Mouse (Mus musculus): ENCODE data around the gene Calm5.

DNA sequence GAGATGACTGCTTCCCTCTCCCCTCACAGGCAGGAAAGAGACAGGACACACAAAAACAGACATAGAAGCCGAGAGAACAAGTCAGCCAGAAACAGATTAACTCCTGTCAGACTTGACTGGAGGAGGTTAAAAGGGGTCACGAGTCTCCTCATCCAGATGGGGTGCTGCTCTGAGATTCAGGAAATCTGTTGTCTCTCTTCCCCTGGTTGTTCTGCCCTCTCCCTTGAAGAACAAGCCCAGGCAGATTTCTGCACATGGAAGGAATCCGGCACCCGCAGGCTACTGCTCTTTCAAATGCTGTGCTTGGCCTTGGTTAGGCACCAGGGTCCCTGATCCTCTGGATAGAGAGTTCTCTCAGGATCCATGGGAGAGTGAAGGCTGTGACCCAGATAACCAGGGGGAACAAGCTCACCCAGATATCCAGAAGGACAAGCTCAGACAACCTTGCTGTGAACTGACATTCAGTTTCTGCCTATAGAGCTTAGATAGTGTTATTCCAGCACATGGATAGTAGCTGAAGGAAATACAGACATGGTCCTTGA lies 23.8 kb downstream of the Calm5 start:
- TF ChIP-seq TAL1 (IDR thresholded peaks at IDR 0.05; ENCODE audit: low read length) (no peak), GATA1 (IDR thresholded peaks at IDR 0.05; ENCODE audit: low read length) (no peak)

Data from erythroblast, embryonic 14.5 days (primary cell).